Mouse (Mus musculus): ENCODE data around the gene Gal3st2c.

GRCm38 (mm10) chr1:94051104-94051503, 60.8 kb downstream of the Gal3st2c start:
- TF ChIP-seq CTCF (conservative IDR thresholded peaks at IDR 0.05; ENCODE audit: insufficient read depth, insufficient read length, low read depth, low read length) = no peak
- no peak for TF ChIP-seq POLR2A (IDR thresholded peaks at IDR 0.05; ENCODE audit: low read depth, low read length)
